Mouse (Mus musculus) erythroblast, embryonic 14.5 days (primary cell): ENCODE measurements around the gene Rap2a.

ENCODE experiments used
- GATA1 ChIP-seq: IDR thresholded peaks from 2 replicates; pipeline ENCODE4 v1.6.1; 2012; ENCODE audit warnings: low read length, inconsistent platforms, mixed read lengths
- TAL1 ChIP-seq: IDR thresholded peaks from 3 replicates; pipeline ENCODE4 v1.6.1; 2012; ENCODE audit warnings: low read length, inconsistent platforms, mixed read lengths

- TF ChIP-seq GATA1 (no peak), TAL1 (no peak)
Observed at GRCm38 (mm10) chr14:120441836-120442235, 36.4 kb upstream of the Rap2a start.
